Mouse (Mus musculus) layer of hippocampus, postnatal 14 days (tissue): ENCODE measurements at regions not wholly inside any gene's neighbourhood (a gene's known extent, or its start where the extent isn't known, plus 50 kb on each side); places are given as distances from the start of the nearest gene placed in this dataset.

Experiments used
- DNase-seq, 2 experiments: peaks; one replicate each; pipeline ENCODE4 v3.0.0; 2021 to 2022; ENCODE audit warnings: low spot score in 2 of 2, mixed read lengths in 1 of 2

DNA sequence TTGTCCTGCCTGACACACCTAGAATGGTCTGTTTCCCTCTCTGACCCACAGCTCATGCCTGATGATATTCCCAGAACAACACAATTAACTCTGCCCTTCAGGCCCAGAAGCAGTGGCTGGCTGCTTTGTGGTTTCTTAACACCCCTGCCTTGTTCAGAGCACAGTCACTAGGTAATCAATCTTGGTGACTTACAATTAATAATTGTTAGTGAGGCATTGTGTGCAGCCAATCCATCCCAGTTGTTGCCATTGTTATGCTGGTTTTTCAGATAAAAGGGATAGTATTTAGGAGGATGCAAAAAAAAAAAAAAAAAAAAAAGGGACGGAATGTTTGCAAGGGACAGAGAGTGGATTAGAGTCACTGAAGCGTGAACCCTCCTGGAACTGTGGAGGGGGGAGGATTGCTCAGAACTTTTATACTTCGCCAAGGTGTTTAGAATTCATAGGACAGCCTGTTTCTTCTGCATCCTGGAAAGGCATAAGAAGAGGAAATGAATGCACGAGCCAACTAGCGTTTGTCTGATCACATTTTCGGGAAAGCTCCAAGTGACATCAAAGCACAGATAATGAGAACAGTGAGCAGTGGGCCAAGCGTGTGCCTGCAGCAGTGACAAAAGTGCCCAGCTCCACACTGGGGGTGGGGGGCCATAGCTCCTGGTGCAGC lies 475.3 kb downstream of the Nedd1 start:
- DNase-seq: peak in 1 of 2 experiments; percentile 66

DNA sequence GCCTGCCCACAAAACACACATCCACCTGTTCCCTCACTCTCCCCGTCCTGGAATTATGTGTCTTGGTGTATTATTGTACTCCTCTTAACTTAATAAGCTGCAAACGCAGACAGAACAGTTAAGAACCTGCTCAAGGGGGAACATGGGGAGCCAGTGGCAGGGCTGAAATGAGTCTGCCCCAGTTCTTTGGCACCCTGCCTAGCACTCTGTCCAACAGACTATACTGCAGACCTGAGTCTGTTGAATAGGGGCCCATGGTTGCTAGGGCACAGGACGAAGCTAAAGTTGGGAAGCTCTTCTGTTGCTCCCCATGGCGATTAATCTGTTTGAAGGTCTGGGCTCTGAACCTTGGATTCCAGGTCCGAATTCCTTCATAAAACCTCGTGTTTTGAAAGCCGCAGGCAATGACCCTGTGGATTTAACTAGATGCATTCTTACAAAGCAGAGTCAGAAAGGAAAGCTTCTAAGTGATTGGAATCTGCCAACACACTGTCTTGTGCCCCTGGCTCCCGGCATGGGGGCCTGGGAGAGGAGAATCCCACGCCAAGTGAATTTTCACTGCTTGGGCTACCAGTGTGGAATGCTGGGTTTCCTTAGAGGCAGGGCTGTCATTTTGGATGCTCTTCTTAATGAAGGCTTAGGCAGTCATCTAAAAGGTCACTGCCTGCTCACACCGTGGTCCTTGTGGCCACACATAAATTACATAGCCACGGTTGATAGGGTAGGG lies 479.3 kb downstream of the Nedd1 start:
- DNase-seq: peak; percentile 12 to 47

- no peak for DNase-seq
Observed at GRCm38 (mm10) chr10:92237881-92238280, 484.3 kb downstream of the Nedd1 start.

GRCm38 (mm10) chr10:92232081-92232480 lies 490.1 kb downstream of the Nedd1 start:
- DNase-seq: no peak

DNA sequence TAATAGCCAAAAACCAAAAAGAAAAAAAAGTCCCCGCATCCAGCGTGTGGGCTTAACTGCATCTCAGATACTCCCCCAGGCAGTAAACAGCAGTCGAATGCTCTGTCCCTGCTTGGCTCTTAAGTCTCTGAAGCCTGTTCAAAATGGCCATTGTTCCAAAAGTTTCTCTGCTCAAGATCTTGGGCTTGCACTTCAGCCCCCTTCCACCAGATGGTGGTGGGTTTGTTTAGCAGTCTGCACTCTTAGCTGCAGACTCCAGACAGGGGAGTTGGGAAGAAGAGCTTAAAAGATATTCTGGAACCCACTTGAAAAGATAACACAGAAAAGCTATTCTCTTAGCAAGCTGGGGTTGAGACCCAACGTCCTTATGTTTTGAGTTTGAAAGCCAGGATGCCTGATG lies 496.4 kb downstream of the Nedd1 start:
- peak in 1 of 2 experiments; percentile 20 for DNase-seq

DNA sequence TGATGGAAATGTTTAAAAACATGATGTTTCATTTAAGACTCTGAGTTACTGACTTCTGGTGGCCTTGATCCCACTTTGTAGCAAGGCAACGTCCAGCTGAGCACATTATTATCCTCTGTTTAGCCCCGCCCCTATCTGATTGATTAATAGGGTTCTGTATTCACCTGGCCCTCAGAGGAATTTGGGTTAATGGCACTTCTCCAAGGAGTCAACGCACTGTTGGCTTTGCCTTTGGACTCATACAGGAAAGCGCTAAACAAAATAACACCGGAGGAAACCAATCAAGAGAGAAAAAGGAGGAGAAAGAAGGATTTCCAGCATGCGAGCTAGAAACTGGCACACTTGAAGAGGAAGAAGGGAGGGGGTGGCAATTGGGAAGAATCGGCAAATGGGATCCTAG lies 497.1 kb downstream of the Nedd1 start:
- no peak for DNase-seq

GRCm38 (mm10) chr10:92219310-92219709 lies 502.9 kb downstream of the Nedd1 start:
- no peak for DNase-seq

DNA sequence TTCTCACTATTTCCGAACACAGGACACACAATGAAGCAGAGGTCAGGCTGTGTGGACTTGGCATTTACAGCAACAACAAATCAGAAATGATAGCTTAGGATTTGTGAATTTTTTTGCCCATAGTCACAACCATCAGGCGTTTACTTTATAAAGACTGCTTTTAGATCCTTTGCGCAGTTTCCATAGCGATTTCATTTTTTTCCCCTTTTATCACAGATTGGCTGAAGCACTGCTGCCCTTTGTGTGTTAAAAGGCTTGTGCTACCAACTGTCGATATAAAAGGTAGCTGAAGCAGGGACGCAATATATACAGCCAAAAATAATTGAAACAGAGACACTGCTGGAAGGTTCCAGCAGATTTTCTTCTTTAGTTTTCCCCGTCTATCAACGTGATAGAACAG lies 551.4 kb downstream of the Nedd1 start:
- no peak for DNase-seq

GRCm38 (mm10) chr10:92166057-92166456 lies 556.2 kb downstream of the Nedd1 start:
- no peak for DNase-seq

DNA sequence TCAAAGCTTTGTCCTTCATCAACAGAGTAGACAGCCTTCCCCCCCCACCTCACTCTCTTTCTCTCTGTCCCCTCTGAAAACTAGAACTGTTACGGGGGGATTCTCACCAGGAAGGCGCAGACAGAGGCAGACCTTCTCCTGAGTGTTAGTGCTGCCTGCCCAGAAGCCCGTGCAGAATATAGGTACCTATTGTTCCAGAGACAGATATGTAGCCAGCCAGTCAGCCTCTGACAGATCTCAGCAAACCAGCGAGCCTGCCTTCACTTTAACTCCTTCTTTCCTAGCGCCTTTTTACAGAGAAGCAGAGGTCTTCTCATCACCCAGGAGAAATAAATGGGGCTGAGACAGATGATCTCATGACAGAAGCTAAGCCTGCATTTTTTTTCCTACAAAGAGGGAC lies 557.2 kb downstream of the Nedd1 start:
- DNase-seq: no peak

GRCm38 (mm10) chr10:92164648-92164960 lies 557.6 kb downstream of the Nedd1 start:
- no peak for DNase-seq

DNA sequence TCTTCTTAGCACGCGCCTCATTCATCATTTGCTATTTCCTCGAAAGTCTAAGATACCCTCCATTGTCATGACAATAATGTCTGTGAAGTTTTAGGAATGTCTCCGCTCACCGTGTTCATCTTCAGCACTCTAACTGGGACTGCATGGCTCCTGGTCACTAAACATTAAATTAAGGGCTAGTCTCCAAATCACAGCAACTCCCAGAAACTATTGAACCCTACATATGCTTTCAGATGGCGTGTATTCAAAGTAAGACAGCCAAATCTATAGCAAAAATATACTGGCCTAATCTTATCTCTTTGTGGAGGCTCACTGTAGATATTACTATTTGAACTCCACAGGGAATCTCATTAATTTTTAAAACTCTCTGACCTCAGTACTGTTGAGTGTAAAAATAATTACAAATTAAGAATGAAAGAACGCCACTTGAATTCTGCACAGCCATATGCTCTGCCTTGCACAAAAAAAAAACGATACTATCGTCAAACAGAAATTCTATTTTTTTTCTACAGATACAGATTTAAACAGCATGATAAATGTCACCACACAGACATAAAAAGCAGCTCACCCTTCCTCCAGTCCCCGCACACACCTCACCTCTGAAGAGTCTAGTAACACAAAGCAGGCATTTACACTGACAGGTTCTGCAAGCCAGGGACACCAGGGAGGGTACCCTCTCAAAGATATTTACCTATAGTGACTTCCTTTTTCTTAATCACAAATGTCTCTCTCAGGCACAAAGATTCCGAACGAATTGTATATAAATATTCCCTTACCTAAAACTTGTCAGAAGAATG lies 558.2 kb downstream of the Nedd1 start:
- no peak for DNase-seq

- peak in 1 of 2 experiments; percentile 48 for DNase-seq
Observed at GRCm38 (mm10) chr10:92163071-92163504, 559.1 kb downstream of the Nedd1 start.

- DNase-seq: peak in 1 of 2 experiments; percentile 34
Observed at GRCm38 (mm10) chr10:92162473-92163011, 559.7 kb downstream of the Nedd1 start.

GRCm38 (mm10) chr10:92161501-92161900 lies 560.7 kb downstream of the Nedd1 start:
- DNase-seq: no peak

DNA sequence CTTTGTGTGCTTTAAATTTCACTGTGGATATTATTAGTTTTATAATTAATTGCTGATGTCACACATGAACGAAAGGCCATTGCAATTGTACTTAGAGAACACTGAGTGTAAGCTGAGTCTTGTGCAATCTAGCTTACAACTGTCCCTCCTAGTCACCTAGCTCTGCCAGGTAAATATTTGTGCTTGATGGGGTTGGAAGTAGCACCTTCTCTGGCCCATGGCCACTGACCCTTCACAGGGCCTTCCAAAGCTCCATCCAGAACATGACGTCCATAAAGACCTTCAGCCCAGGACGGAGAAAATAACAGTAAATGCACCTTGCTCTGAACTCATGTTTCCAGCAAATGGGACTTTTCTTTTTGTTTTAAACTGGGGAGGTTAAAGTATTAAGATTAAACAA lies 576.0 kb downstream of the Nedd1 start:
- DNase-seq: no peak

DNA sequence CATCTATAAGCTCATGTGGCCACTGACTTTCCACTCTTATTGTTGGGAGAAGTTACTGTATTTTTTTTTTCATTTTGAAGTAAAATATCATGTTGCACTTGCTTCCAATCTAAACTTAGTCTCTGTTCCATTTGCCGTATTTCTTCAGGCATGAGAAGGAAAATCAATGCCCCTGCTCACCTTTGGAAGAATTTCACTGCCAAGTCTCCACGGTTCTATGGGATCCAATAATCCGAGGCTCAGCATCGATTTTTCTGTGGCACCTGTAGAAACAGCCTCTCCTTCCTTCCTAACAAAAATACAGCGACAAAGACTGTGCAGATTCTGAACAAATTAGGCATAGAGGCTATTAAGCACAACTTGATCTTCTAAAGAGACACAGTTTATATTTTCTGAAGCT lies 586.7 kb downstream of the Nedd1 start:
- DNase-seq: no peak

DNA sequence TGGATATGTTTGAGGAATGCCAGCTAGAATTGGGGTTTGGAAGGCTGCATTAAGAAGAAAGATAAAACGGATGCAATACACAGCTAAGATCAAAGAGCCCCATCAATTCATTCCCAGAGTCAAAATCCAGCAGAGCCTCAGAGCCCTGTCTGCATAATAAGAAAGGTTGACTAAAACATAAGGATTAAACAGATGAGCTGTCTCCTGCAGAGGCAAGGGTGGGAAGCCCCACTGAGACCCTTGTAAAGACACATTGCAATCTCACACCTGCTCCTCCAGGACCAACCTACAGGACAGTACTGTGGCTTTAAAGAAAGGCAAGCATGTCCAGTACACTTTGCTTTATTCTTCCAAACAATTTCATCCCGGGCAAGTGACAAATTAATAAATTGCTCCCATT lies 609.4 kb downstream of the Nedd1 start:
- DNase-seq: no peak

DNA sequence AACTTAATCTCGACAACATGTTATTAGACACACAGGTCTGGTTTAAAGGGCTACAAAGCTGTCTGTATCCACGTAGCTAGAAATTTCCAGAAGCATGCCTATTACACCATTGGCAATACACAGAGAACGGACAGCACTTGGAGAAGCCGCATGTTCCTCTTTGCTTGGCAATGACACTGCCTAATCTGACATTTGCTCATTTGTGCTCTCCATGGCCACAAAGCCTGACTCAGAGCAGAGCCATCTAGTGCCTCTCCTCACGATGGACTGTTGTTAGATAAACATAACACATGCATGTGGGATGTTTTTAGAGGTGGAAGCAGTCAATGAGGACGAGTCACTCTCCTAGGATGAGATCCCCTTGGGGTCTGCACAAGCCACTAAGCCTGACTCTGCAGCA lies 615.9 kb downstream of the Nedd1 start:
- DNase-seq: no peak

DNA sequence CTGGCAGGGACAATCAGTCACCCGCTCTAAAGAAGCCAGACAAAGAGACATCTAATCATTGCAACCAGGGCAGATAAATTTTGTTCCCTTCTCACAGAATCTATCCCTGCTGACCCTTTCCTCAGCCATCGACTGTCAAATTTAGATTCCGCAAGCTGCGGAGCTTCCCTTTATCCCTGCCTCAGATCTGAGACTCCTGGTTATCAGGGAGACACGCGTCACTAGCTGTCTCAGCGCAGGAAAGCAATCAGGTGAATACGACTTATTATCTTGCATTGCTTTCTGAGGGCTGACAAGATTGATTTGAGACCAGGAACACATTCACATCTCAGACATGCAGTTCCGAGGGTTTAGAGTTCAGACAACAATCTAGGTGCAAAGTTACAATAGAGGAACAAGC lies 618.3 kb downstream of the Nedd1 start:
- no peak for DNase-seq

GRCm38 (mm10) chr10:92102755-92103154 lies 619.5 kb downstream of the Nedd1 start:
- DNase-seq: no peak

DNA sequence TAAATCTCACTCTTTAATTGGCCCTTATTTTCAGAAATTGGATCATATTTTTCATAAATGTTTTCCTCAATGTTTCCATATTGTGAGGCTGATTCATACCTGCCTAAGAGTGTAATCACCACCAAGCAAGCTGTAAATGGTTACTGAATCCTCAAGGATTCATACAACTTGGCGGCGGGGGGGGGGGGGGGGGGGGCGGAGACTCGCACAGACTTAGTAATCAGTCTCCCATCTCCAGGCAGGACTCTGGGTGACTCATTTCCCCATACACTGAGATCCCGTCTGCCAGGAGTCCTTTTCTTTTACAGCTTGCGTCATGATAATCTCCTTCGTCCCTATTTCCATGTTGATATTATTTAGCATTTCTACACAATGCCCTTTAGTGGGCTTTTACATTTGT lies 624.7 kb downstream of the Nedd1 start:
- no peak for DNase-seq
